Mouse (Mus musculus) small intestine, adult 2 months (tissue): ENCODE measurements at regions not wholly inside any gene's neighbourhood (a gene's known extent, or its start where the extent isn't known, plus 50 kb on each side); places are given as distances from the start of the nearest gene placed in this dataset.

ENCODE experiments used
- CTCF ChIP-seq: fragments of 200-500 bp; IDR thresholded peaks from 2 replicates; pipeline ENCODE4 v1.5.1; 2012; ENCODE audit warnings: low read depth, mild to moderate bottlenecking, control low read depth, inconsistent platforms, low read length, moderate library complexity, mixed read lengths; ENCODE audit not compliant: insufficient replicate concordance, insufficient read length; ENCODE audit errors: extremely low read depth
- POLR2A ChIP-seq: fragments of 200-500 bp; IDR thresholded peaks from 2 replicates; pipeline ENCODE4 v1.6.1; 2012; ENCODE audit warnings: low read depth, mild to moderate bottlenecking, control low read depth, inconsistent platforms, low read length, moderate library complexity

- TF ChIP-seq POLR2A (no peak), CTCF (no peak)
Observed at GRCm38 (mm10) chrX:167011977-167012542, 197.1 kb downstream of the Tmsb4x start.
